Mouse (Mus musculus): ENCODE measurements around the gene Pard3. TPM values are rescaled to one million over a fixed set of nuclear protein-coding genes. Genes with fewer than 3 reads are reported as not detected.
"Not testable (repeated sequence)": the region's sequence is repeated elsewhere in the genome, so short reads cannot be mapped to it uniquely, and the experiment has no call there.

The Pard3 gene
- polyA plus RNA-seq, 1 experiment from 2014 or later = 14.5 TPM

DNA sequence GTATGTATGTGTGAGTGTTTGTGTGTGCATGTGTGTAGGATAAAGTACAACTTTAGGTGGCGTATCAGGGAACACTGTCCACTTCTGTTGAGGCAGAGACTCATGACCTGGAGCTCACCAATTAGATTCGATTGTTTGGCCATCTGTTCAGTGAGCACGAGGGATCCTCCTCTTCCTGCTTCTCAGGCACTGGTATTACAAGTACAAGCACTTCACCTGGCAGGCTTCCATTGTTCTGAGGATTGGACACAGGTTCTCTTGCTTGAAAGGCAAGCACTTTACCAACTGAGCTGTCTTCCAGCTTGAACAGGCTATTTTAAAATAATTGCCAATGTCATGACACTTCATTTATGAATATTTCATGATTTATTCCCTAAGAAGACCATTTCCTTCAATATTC lies 88.0 kb downstream of the Pard3 start:
- no peaks in the 10 kb centered on the region for H3K36me3 ChIP-seq (ENCODE audit: control insufficient read depth, insufficient read depth, low read length)
- peaks cover 2% of the 10 kb centered on the region for H3K4me1 ChIP-seq (replicated peaks; ENCODE audit: control insufficient read depth, insufficient read depth, low read length)
- no peak overlapping the region for H3K9ac ChIP-seq (ENCODE audit: low read depth, low read length)

DNA sequence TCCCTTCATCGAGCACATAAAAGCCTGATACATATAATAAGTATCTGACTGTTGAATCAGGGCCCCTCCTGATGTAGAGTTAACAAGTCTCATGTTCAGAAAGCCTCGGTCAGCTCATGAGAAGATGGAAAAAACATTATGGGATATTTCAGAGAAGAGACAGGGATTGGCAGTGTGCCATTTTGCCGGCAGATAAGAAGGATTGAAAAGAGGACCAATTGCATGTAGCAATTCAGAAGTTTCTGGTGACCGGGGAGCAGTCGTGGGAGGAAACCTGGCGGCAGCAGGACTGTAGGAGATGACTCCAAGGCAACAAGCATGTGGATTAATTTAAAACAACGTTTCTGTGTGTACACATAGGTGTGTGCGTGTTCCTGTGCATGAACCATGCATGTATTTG lies 93.4 kb downstream of the Pard3 start:
- 72% methylated on average over 8 of the region's 8 CpGs for WGBS
- Histone ChIP-seq H3K9me3 (ENCODE audit: control insufficient read depth, low read length) (no peaks in the 10 kb centered on the region), H3K27ac (ENCODE audit: low read depth, low read length) (no peak overlapping the region), H3K27me3 (replicated peaks; ENCODE audit: control insufficient read depth, insufficient read depth, low read length) (no peaks in the 10 kb centered on the region), H3K4me2 (no peak overlapping the region), H3K4me3 (ENCODE audit: low read depth, low read length) (no peak overlapping the region), H3K36me3 (ENCODE audit: control insufficient read depth, insufficient read depth, low read length) (no peaks in the 10 kb centered on the region; the same call in 1 of the 2 replicates), H3K4me1 (replicated peaks; ENCODE audit: control insufficient read depth, insufficient read depth, low read length) (no peaks in the 10 kb centered on the region), H3K9ac (ENCODE audit: low read depth, low read length) (no peak overlapping the region)
- ATAC-seq (replicated peaks; ENCODE audit: low FRiP score) (no peak), DNase-seq (ENCODE audit: low spot score) (no peak)

More for the DNA sequence above, 88.0 kb downstream of the Pard3 start:
- 65% methylated on average over 3 of the region's 3 CpGs for WGBS
- no peaks in the 10 kb centered on the region for H3K9me3 ChIP-seq (ENCODE audit: control insufficient read depth, low read length)
- DNase-seq (ENCODE audit: low spot score) = no peak
- no peak for ATAC-seq (replicated peaks; ENCODE audit: low FRiP score)
- H3K4me2 ChIP-seq = no peak overlapping the region
- H3K4me3 ChIP-seq (ENCODE audit: low read depth, low read length) = no peak overlapping the region
- H3K27me3 ChIP-seq (replicated peaks; ENCODE audit: control insufficient read depth, insufficient read depth, low read length) = no peaks in the 10 kb centered on the region
- no peak overlapping the region for H3K27ac ChIP-seq (ENCODE audit: low read depth, low read length)

DNA sequence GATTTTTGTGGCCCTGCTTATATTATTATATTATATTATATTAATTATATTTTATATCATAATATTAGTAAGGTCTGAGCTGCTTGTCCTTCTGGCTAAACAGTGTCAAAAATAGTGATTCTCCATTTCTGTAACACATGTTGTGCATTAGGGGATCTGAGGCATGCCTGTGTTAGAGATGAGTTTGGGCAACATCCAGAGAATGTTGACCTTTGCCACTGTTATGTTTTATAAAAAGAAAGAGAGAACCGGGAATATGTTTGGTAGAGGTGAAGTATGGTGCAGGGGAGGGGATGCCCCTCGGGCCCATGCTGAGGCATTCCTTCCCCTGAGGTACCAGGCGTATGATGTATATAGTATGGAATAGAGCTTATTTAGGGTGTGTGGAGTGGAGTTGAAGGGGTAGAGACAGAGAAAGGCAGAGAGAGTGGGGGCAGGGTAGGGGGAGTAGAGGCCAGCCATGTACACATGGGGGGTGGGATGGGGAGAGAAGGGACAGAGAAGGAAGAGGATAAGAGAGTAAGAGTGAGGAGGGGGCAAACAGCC lies 95.8 kb downstream of the Pard3 start:
- ATAC-seq (replicated peaks; ENCODE audit: low FRiP score) (no peak), DNase-seq (ENCODE audit: low spot score) (no peak)
- WGBS = 72% methylated on average over 3 of the region's 3 CpGs
- Histone ChIP-seq H3K4me1 (replicated peaks; ENCODE audit: control insufficient read depth, insufficient read depth, low read length) (no peaks in the 10 kb centered on the region), H3K4me2 (no peak overlapping the region), H3K9ac (ENCODE audit: low read depth, low read length) (no peak overlapping the region), H3K27me3 (replicated peaks; ENCODE audit: control insufficient read depth, insufficient read depth, low read length) (no peaks in the 10 kb centered on the region), H3K36me3 (ENCODE audit: control insufficient read depth, insufficient read depth, low read length) (no peaks in the 10 kb centered on the region; the same call in 1 of the 2 replicates), H3K4me3 (ENCODE audit: low read depth, low read length) (no peak overlapping the region), H3K9me3 (ENCODE audit: control insufficient read depth, low read length) (no peaks in the 10 kb centered on the region), H3K27ac (ENCODE audit: low read depth, low read length) (no peak overlapping the region)

DNA sequence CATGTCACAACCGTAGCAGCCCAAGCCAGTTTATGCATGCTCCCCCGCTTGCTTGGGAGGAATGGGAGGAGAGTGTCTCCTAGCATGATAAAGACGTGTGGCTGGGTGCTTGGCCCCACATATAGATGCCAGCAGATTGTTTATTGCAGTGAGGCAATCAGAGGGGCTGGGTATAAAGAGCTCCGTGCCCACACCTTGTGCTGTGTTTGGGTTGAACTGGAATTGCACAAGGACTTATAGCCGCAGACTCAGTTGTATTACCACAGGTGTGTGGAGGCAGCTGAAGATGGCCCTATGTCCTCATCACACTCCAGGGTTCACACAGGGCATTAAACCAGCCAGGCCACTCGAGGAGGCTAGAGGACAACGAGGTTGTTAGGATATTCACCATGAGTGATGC lies 98.2 kb downstream of the Pard3 start:
- 84% methylated on average over 7 of the region's 7 CpGs for WGBS
- Histone ChIP-seq H3K36me3 (ENCODE audit: control insufficient read depth, insufficient read depth, low read length) (no peaks in the 10 kb centered on the region; the same call in 1 of the 2 replicates), H3K9me3 (ENCODE audit: control insufficient read depth, low read length) (no peaks in the 10 kb centered on the region), H3K27me3 (replicated peaks; ENCODE audit: control insufficient read depth, insufficient read depth, low read length) (no peaks in the 10 kb centered on the region), H3K4me3 (ENCODE audit: low read depth, low read length) (no peak overlapping the region), H3K4me2 (no peak overlapping the region), H3K27ac (ENCODE audit: low read depth, low read length) (no peak overlapping the region), H3K4me1 (replicated peaks; ENCODE audit: control insufficient read depth, insufficient read depth, low read length) (no peaks in the 10 kb centered on the region), H3K9ac (ENCODE audit: low read depth, low read length) (no peak overlapping the region)
- no peak for ATAC-seq (replicated peaks; ENCODE audit: low FRiP score)
- no peak for DNase-seq (ENCODE audit: low spot score)

DNA sequence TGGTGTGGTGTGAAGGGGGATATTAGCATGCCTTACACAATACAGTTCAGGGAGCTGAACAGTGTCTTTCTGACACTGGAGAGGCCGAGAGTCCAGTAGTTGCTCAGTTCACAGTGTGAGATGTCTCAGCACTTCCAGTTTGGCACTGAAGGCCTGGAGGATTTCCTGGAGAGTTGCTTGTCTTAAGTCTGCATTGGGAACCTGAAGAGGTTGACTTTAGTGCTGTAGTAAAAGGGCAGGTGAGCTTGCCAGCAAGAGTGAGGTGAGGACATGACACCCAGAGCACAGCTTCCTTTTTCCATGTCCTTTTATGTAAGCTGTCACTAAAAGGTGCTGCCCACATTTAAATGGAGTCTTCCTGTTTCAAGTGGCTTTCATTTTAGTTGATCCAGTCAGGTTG lies 99.1 kb downstream of the Pard3 start:
- WGBS = 76% methylated on average over 1 of the region's 1 CpGs
- no peak overlapping the region for H3K4me2 ChIP-seq
- ATAC-seq (replicated peaks; ENCODE audit: low FRiP score) (no peak), DNase-seq (ENCODE audit: low spot score) (no peak)
- H3K27me3 ChIP-seq (replicated peaks; ENCODE audit: control insufficient read depth, insufficient read depth, low read length) = no peaks in the 10 kb centered on the region
- no peak overlapping the region for H3K4me3 ChIP-seq (ENCODE audit: low read depth, low read length)
- H3K9ac ChIP-seq (ENCODE audit: low read depth, low read length) = no peak overlapping the region
- no peak overlapping the region for H3K27ac ChIP-seq (ENCODE audit: low read depth, low read length)
- H3K9me3 ChIP-seq (ENCODE audit: control insufficient read depth, low read length) = no peaks in the 10 kb centered on the region
- H3K36me3 ChIP-seq (ENCODE audit: control insufficient read depth, insufficient read depth, low read length) = no peaks in the 10 kb centered on the region; the same call in 1 of the 2 replicates
- no peaks in the 10 kb centered on the region for H3K4me1 ChIP-seq (replicated peaks; ENCODE audit: control insufficient read depth, insufficient read depth, low read length)

DNA sequence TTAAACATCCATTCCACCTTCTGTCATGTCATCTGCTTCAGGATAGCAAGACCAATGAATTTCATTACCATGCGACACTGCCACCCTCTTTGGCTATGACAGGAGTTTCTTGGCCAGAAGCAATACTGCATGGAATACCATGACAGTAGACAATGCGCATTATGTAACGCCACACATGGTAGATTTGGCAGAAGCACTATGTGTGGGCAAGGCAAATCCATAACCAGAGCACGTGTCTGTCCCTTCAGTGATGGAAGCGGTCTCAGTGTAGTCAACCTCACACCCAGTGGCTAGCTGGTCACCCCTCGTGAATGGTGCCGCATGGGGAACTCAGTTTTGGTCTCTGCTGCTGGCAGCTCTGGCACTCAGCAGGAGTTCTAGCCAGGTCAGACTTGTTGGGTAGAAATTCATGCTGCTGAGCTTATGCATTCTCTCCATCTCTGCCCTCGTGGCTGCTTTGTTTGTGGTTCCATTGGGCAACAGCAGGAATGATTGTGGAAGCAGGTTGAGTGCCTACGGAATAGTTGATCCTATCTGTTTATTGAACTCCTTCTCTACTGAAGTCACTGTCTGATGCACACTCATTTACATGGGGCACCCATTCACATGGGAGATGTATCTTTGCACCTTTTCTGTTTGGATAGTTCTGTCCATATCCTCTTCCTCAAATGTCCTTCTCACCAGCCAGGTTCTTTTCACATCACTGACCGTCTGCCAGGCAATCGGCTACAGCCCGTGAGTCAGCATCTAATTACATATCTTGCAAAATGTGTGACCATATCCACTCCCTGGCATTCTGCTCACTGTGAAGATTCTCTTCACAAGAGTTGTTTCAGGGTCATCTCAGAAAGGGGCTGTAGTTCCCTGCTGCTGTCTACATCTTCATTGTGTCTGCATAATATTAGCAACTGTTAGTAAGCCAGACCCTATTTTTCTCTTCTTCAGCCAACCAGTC lies 100.9 kb downstream of the Pard3 start:
- no peak for ATAC-seq (replicated peaks; ENCODE audit: low FRiP score)
- WGBS = 90% methylated on average over 12 of the region's 12 CpGs
- no peak overlapping the region for H3K27ac ChIP-seq (ENCODE audit: low read depth, low read length)

DNA sequence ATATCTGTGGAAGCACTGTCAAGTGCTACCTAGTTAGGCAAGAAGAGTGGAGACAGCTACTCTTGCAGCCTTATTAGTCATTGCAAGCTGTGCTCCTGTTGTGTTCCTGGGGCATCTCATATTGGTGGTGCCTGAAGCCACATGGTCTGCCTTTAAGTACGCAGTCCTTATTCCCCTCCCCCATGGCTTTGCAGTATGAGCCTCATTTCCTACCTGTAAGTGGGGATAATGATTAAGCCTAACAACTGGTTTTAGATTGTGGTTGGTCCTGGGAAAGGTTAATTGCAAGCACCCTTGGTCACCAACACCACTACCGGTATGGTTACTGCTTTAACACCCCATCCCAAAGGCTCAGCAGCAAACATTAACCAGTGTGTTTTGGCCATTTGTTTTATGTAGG lies 104.8 kb downstream of the Pard3 start:
- ATAC-seq (replicated peaks; ENCODE audit: low FRiP score) = no peak
- Histone ChIP-seq H3K4me2 (no peak overlapping the region), H3K27ac (ENCODE audit: low read depth, low read length) (no peak overlapping the region), H3K4me3 (ENCODE audit: low read depth, low read length) (no peak overlapping the region), H3K27me3 (replicated peaks; ENCODE audit: control insufficient read depth, insufficient read depth, low read length) (no peaks in the 10 kb centered on the region), H3K4me1 (replicated peaks; ENCODE audit: control insufficient read depth, insufficient read depth, low read length) (no peaks in the 10 kb centered on the region), H3K9ac (ENCODE audit: low read depth, low read length) (no peak overlapping the region), H3K36me3 (ENCODE audit: control insufficient read depth, insufficient read depth, low read length) (no peaks in the 10 kb centered on the region), H3K9me3 (ENCODE audit: control insufficient read depth, low read length) (no peaks in the 10 kb centered on the region)
- 76% methylated on average over 2 of the region's 2 CpGs for WGBS
- no peak for DNase-seq (ENCODE audit: low spot score)

More for the DNA sequence above, 100.9 kb downstream of the Pard3 start:
- Histone ChIP-seq H3K4me3 (ENCODE audit: low read depth, low read length) (no peak overlapping the region), H3K4me2 (no peak overlapping the region), H3K36me3 (ENCODE audit: control insufficient read depth, insufficient read depth, low read length) (no peaks in the 10 kb centered on the region; the same call in 1 of the 2 replicates), H3K9ac (ENCODE audit: low read depth, low read length) (no peak overlapping the region), H3K27me3 (replicated peaks; ENCODE audit: control insufficient read depth, insufficient read depth, low read length) (no peaks in the 10 kb centered on the region), H3K4me1 (replicated peaks; ENCODE audit: control insufficient read depth, insufficient read depth, low read length) (no peaks in the 10 kb centered on the region), H3K9me3 (ENCODE audit: control insufficient read depth, low read length) (no peaks in the 10 kb centered on the region)
- DNase-seq (ENCODE audit: low spot score) = no peak

DNA sequence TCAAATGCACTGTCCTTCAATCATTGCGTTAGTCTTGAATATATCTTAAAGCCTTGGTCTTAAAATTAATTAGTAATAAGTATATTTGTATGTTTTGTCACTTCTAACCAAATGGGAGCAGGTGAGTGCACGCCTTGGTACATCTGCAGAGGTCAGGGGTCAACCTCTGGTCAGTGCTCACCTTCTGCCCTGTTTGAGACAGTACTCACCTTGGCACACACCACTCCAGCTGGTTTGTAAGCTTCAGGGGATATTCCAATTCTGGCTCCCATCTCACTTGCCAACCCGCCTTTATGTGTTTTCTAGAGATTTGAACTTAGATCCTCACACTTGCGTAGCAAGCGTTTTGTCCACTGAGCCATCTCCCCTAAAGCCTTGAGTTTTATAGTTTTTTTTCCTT lies 105.7 kb downstream of the Pard3 start:
- 90% methylated on average over 5 of the region's 5 CpGs for WGBS
- ATAC-seq (replicated peaks; ENCODE audit: low FRiP score) (no peak), DNase-seq (ENCODE audit: low spot score) (no peak)
- no peak overlapping the region for H3K27ac ChIP-seq (ENCODE audit: low read depth, low read length)
- H3K4me2 ChIP-seq = no peak overlapping the region
- no peaks in the 10 kb centered on the region for H3K9me3 ChIP-seq (ENCODE audit: control insufficient read depth, low read length)
- H3K9ac ChIP-seq (ENCODE audit: low read depth, low read length) = no peak overlapping the region
- H3K27me3 ChIP-seq (replicated peaks; ENCODE audit: control insufficient read depth, insufficient read depth, low read length) = no peaks in the 10 kb centered on the region
- no peak overlapping the region for H3K4me3 ChIP-seq (ENCODE audit: low read depth, low read length)
- H3K4me1 ChIP-seq (replicated peaks; ENCODE audit: control insufficient read depth, insufficient read depth, low read length) = no peaks in the 10 kb centered on the region
- no peaks in the 10 kb centered on the region for H3K36me3 ChIP-seq (ENCODE audit: control insufficient read depth, insufficient read depth, low read length)

DNA sequence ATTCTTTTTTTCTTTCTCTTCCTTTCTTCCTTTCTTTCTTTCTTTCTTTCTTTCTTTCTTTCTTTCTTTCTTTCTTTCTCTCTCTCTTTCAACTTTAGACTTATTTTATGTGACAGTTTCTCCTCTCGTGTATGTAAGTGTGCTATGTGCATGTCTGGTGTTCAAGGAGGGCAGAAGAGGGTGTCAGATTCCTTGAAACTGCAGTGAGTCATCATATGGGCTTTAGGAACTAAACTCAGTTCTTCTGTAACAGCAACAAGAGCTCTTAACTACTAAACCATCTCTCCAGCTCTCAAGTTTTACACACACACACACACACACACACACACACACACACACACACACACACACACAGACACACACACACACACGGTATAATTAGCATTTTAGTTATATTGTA lies 106.7 kb downstream of the Pard3 start:
- WGBS = 82% methylated on average over 2 of the region's 2 CpGs

More for the DNA sequence above, 106.7 kb downstream of the Pard3 start:
- H3K36me3 ChIP-seq (ENCODE audit: control insufficient read depth, insufficient read depth, low read length); H3K27me3 ChIP-seq (replicated peaks; ENCODE audit: control insufficient read depth, insufficient read depth, low read length); H3K4me2 ChIP-seq; ATAC-seq (replicated peaks; ENCODE audit: low FRiP score); H3K9me3 ChIP-seq (ENCODE audit: control insufficient read depth, low read length); H3K4me3 ChIP-seq (ENCODE audit: low read depth, low read length); DNase-seq (ENCODE audit: low spot score); H3K9ac ChIP-seq (ENCODE audit: low read depth, low read length); H3K27ac ChIP-seq (ENCODE audit: low read depth, low read length); H3K4me1 ChIP-seq (replicated peaks; ENCODE audit: control insufficient read depth, insufficient read depth, low read length): not testable (repeated sequence)
